Mouse (Mus musculus) small intestine, adult 10 weeks (tissue): ENCODE data around the gene Rdh19. TPM values are rescaled to one million over a fixed set of nuclear protein-coding genes. Genes with fewer than 3 reads are reported as not detected.

Source experiments
- polyA plus RNA-seq: library from polyadenylated mRNA; stranded (reverse); fragments of 350-450 nt; fragmentation: Illumina TruSeq; extraction: RNeasy Lipid Tissue Mini Kit (QIAGEN cat#74804); gene quantifications from one replicate; pipeline ENCODE4 v1.2.3, GENCODE M21; 2014; ENCODE audit warnings: low replicate concordance

Gene Rdh19
- polyA plus RNA-seq, result not detected

GRCm38 (mm10) chr10:127849628-127850027 lies at the start of gene Rdh19:
Gene Rdh19 (plus strand): TSS chr10:127849928.

GRCm38 (mm10) chr10:127800891-127801290 lies 48.8 kb upstream of the Rdh19 start, which contains the start of gene Rdh16:
Gene Rdh16 (plus strand): TSS chr10:127801152.

GRCm38 (mm10) chr10:127866232-127866631 lies 16.5 kb downstream of the Rdh19 start, which contains the start of gene Rdh16f2:
Gene Rdh16f2 (plus strand): TSS chr10:127866474.

GRCm38 (mm10) chr10:127888605-127889004 lies 38.9 kb downstream of the Rdh19 start, which contains the start of gene Rdh7:
Gene Rdh7 (minus strand): TSS chr10:127888817.

GRCm38 (mm10) chr10:127898218-127898617 lies 48.5 kb downstream of the Rdh19 start, which contains the start of gene Sdr9c7:
Gene Sdr9c7 (plus strand): TSS chr10:127898518.

Other genes starting within 250 kb of the Rdh19 start
- gene Lrp1, start 228.8 kb upstream of the Rdh19 start, polyA plus RNA-seq, result 3.2 TPM
- gene Stat6, start 206.9 kb upstream of the Rdh19 start, polyA plus RNA-seq, result 46.4 TPM
- 9.6 TPM for gene Nemp1, start 183.0 kb upstream of the Rdh19 start, polyA plus RNA-seq
- gene Nab2, start 181.4 kb upstream of the Rdh19 start, polyA plus RNA-seq, result 0.48 TPM
- 124 TPM for gene Myo1a, start 144.8 kb upstream of the Rdh19 start, polyA plus RNA-seq
- not detected for gene Tac2, start 125.5 kb upstream of the Rdh19 start, polyA plus RNA-seq
- gene Zbtb39, start 110.4 kb upstream of the Rdh19 start, polyA plus RNA-seq, result 3.1 TPM
- gene Gpr182, start 98.2 kb upstream of the Rdh19 start, polyA plus RNA-seq, result 0.19 TPM
- gene Rdh1, start 90.2 kb upstream of the Rdh19 start, polyA plus RNA-seq, result 0.19 TPM
- gene Rdh16f1, start 90.1 kb upstream of the Rdh19 start, polyA plus RNA-seq, result not detected
- gene Rdh9, start 73.5 kb upstream of the Rdh19 start, polyA plus RNA-seq, result 67.6 TPM
- gene Rdh16, start 48.8 kb upstream of the Rdh19 start, polyA plus RNA-seq, result 7.8 TPM
- 5.0 TPM for gene Rdh16f2, start 16.5 kb downstream of the Rdh19 start, polyA plus RNA-seq
- gene Rdh7, start 38.9 kb downstream of the Rdh19 start, polyA plus RNA-seq, result 55.8 TPM
- gene Sdr9c7, start 48.6 kb downstream of the Rdh19 start, polyA plus RNA-seq, result 0.93 TPM
- gene Hsd17b6, start 157.7 kb downstream of the Rdh19 start, polyA plus RNA-seq, result 123 TPM
- 46.8 TPM for gene Prim1, start 165.2 kb downstream of the Rdh19 start, polyA plus RNA-seq
- gene Naca, start 185.6 kb downstream of the Rdh19 start, polyA plus RNA-seq, result 874 TPM
- gene Ptges3, start 209.0 kb downstream of the Rdh19 start, polyA plus RNA-seq, result 368 TPM
- 821 TPM for gene Atp5b, start 233.3 kb downstream of the Rdh19 start, polyA plus RNA-seq
- 16.8 TPM for gene Baz2a, start 241.6 kb downstream of the Rdh19 start, polyA plus RNA-seq